Mouse (Mus musculus) embryonic facial prominence, embryonic 12.5 days (tissue): ENCODE data around the gene Tma7. TPM values are rescaled to one million over a fixed set of nuclear protein-coding genes. Genes with fewer than 3 reads are reported as not detected.
A peak's percentile ranks its signal among the peaks of the same experiment; 100 is the strongest.

Experiments used
- ATAC-seq: fragments of 200-750 bp; cut with Nextera tagmentation; 2 replicates; pipeline ENCODE4 v1.8.0; 2017; ENCODE audit not compliant: insufficient number of reproducible peaks, insufficient read depth, low FRiP score, low TSS enrichment
- H3K27ac ChIP-seq: fragments of 300-500 bp; sonication (generic); 2 replicates; pipeline ENCODE4 v1.5.1; 2016; ENCODE audit warnings: mild to moderate bottlenecking
- H3K27me3 ChIP-seq: fragments of 300-500 bp; sonication (generic); 2 replicates; pipeline ENCODE4 v1.6.1; 2016; ENCODE audit warnings: mild to moderate bottlenecking, moderate library complexity
- H3K36me3 ChIP-seq: fragments of 300-500 bp; sonication (generic); 2 replicates; pipeline ENCODE4 v1.6.1; 2016; ENCODE audit warnings: mild to moderate bottlenecking
- H3K4me1 ChIP-seq: fragments of 300-500 bp; sonication (generic); 2 replicates; pipeline ENCODE4 v1.6.1; 2016
- H3K4me2 ChIP-seq: fragments of 300-500 bp; sonication (generic); replicated peaks from 2 replicates; pipeline ENCODE4 v1.6.1; 2016; ENCODE audit warnings: mild to moderate bottlenecking, moderate library complexity
- H3K4me3 ChIP-seq: fragments of 300-500 bp; sonication (generic); 2 replicates; pipeline ENCODE4 v1.5.1; 2016; ENCODE audit warnings: mild to moderate bottlenecking
- H3K9ac ChIP-seq: fragments of 300-500 bp; sonication (generic); 2 replicates; pipeline ENCODE4 v1.6.1; 2016; ENCODE audit warnings: mild to moderate bottlenecking, moderate library complexity
- H3K9me3 ChIP-seq: fragments of 300-500 bp; sonication (generic); 2 replicates; pipeline ENCODE4 v1.6.1; 2016; ENCODE audit warnings: mild to moderate bottlenecking, moderate library complexity
- WGBS: fragments of 180-500 bp; shearing (Covaris S2); methylation state at CpG from one replicate; pipeline ENCODE4 v1.1.7; 2016; 5-methylcytosine and 5-hydroxymethylcytosine counted together
- polyA plus RNA-seq: library from polyadenylated mRNA; unstranded; fragments of >200 nt; fragmentation: Nextera tagmentation; extraction: Ambion mirVana; gene quantifications from 2 replicates; pipeline ENCODE4 v1.2.1, GENCODE M21; 2016

Gene Tma7
- polyA plus RNA-seq, 1 experiment from 2014 or later = 757 TPM

GRCm38 (mm10) chr9:109092799-109093198 is 10.4 kb upstream of the Tma7 start:
- Histone ChIP-seq H3K27me3 (no peaks in the 10 kb centered on the region), H3K36me3 (peaks cover 22% of the 10 kb centered on the region), H3K9me3 (no peaks in the 10 kb centered on the region), H3K9ac (no peak overlapping the region), H3K27ac (no peak overlapping the region), H3K4me3 (no peak overlapping the region), H3K4me2 (no peak overlapping the region), H3K4me1 (peaks cover 33% of the 10 kb centered on the region)
- WGBS = 28% methylated on average over 6 of the region's 6 CpGs
- ATAC-seq = no peak

DNA sequence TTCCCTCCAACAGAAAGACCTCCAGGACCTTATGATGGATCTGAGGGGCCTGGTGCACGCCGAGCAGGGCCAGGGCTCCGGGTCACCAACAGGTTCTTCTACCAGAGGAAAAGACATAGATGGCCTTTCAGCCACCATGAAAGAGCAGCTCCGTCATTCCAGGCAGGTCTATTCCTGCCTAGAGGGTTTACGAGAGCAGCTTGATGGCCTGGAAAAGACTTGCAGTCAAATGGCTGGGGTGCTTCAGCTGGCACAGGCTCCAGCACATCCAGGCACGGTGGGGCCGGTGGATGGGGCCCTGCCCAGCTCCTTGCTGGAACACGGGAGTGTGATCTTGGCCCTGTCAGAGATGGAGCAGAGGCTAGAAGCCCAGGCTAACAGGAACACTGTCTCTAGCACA is 9.4 kb upstream of the Tma7 start:
- Histone ChIP-seq H3K9me3 (no peaks in the 10 kb centered on the region), H3K4me2 (no peak overlapping the region), H3K9ac (no peak overlapping the region), H3K4me3 (no peak overlapping the region), H3K4me1 (peaks cover 23% of the 10 kb centered on the region), H3K27me3 (no peaks in the 10 kb centered on the region), H3K36me3 (peaks cover 22% of the 10 kb centered on the region), H3K27ac (no peak overlapping the region)
- 87% methylated on average over 8 of the region's 8 CpGs for WGBS
- ATAC-seq = no peak

GRCm38 (mm10) chr9:109090446-109090845 is 8.1 kb upstream of the Tma7 start:
- no peak overlapping the region for H3K9ac ChIP-seq
- WGBS = 66% methylated on average over 15 of the region's 15 CpGs
- H3K27ac ChIP-seq = 0 out of 2 replicates have a peak overlapping the region, but pooled peaks have one; percentile 12

GRCm38 (mm10) chr9:109087987-109088386 is 5.6 kb upstream of the Tma7 start:
- no peak overlapping the region for H3K4me2 ChIP-seq
- no peak overlapping the region for H3K27ac ChIP-seq
- WGBS = 7% methylated on average over 5 of the region's 5 CpGs
- H3K9me3 ChIP-seq = no peaks in the 10 kb centered on the region
- peak overlapping the region; percentile 31 for H3K9ac ChIP-seq
- H3K27me3 ChIP-seq = no peaks in the 10 kb centered on the region
- H3K36me3 ChIP-seq = peaks cover 22% of the 10 kb centered on the region
- peaks cover 8% of the 10 kb centered on the region for H3K4me1 ChIP-seq
- ATAC-seq = no peak
- H3K4me3 ChIP-seq = no peak overlapping the region

More at GRCm38 (mm10) chr9:109090446-109090845, 8.1 kb upstream of the Tma7 start:
- peaks cover 20% of the 10 kb centered on the region for H3K4me1 ChIP-seq
- no peak overlapping the region for H3K4me2 ChIP-seq
- no peak for ATAC-seq
- H3K27me3 ChIP-seq = no peaks in the 10 kb centered on the region
- no peak overlapping the region for H3K4me3 ChIP-seq
- no peaks in the 10 kb centered on the region for H3K9me3 ChIP-seq
- peaks cover 22% of the 10 kb centered on the region for H3K36me3 ChIP-seq

GRCm38 (mm10) chr9:109084922-109085321 is 2.5 kb upstream of the Tma7 start:
- no peak for ATAC-seq

GRCm38 (mm10) chr9:109081749-109082123 is 651 bp downstream of the Tma7 start:
- peaks cover 11% of the 10 kb centered on the region for H3K4me1 ChIP-seq
- peak overlapping the region; percentile 80 for H3K4me3 ChIP-seq
- 8% methylated on average over 11 of the region's 11 CpGs for WGBS
- peak overlapping the region; percentile 77 for H3K27ac ChIP-seq
- no peaks in the 10 kb centered on the region for H3K9me3 ChIP-seq
- H3K4me2 ChIP-seq = peak overlapping the region; percentile 70
- H3K36me3 ChIP-seq = peaks cover 26% of the 10 kb centered on the region
- no peaks in the 10 kb centered on the region for H3K27me3 ChIP-seq
- no peak for ATAC-seq
- peak overlapping the region; percentile 73 for H3K9ac ChIP-seq

More at GRCm38 (mm10) chr9:109084922-109085321, 2.5 kb upstream of the Tma7 start:
- 9% methylated on average over 2 of the region's 2 CpGs for WGBS
- Histone ChIP-seq H3K27me3 (no peaks in the 10 kb centered on the region), H3K36me3 (peaks cover 13% of the 10 kb centered on the region), H3K4me2 (no peak overlapping the region), H3K27ac (no peak overlapping the region), H3K9me3 (no peaks in the 10 kb centered on the region), H3K4me3 (no peak overlapping the region), H3K9ac (no peak overlapping the region), H3K4me1 (peaks cover 15% of the 10 kb centered on the region)

- no peak overlapping the region for H3K9ac ChIP-seq
- no peak overlapping the region for H3K27ac ChIP-seq
- H3K4me3 ChIP-seq = no peak overlapping the region
- no peak for ATAC-seq
- peaks cover 26% of the 10 kb centered on the region for H3K36me3 ChIP-seq
- no peaks in the 10 kb centered on the region for H3K9me3 ChIP-seq
- H3K27me3 ChIP-seq = no peaks in the 10 kb centered on the region
- 95% methylated on average over 3 of the region's 3 CpGs for WGBS
- peaks cover 11% of the 10 kb centered on the region for H3K4me1 ChIP-seq
- H3K4me2 ChIP-seq = peak overlapping the region; percentile 70; the same call in 1 of the 2 replicates
Measured at GRCm38 (mm10) chr9:109080516-109080915, 1.9 kb downstream of the Tma7 start.

DNA sequence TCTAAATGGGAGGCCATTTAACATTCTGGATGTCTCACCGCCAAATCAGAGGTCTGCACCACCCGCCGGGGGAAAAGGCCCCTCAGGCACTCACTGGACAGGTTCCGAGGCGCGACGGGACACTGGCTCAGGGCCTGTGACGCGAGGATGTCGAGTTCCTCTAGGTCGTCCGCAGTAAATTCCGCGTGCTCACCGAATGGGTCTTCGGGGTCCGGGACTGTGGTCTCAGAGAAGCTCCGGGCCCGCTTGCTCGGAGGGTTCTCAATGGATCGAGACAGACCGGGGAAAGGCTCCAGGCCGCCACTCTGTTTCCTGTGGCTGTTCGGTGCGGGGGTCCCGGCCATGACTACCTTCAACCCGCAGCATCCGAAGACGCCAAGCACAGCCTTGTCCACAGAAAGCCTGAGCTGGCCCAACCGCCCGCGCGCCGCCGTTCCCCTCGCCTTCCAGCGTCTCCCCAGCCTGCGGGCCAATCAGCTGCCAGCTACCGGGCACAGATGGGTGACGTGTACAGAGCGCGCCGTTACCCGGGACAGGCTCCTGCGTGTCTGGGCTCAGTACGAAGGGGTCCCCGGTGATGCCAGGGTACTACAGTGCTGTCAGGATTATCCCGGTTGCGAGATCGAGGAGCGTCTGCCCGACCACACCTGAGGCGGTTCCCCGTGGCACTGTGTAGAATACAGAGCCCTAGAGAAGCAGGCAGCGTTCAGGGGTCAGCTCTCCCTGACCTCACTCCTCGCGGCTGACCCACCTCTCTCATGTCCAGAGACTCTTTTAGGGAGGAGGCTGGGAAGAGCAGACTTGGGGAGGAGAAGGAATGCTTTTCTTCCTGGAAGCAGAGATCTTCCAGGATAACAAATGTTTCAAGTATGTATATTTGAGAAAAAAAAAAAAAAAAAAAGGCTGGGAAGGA is 8.5 kb downstream of the Tma7 start, which contains the start of gene Atrip:
TSS of gene Atrip (minus strand) at position 464 of the 913 bp plus-strand sequence.
- H3K9ac ChIP-seq = peak within 1 kb of the TSS; percentile 88
- ATAC-seq = peak; percentile 98
- H3K27ac ChIP-seq = peak within 1 kb of the TSS; percentile 77
- H3K4me3 ChIP-seq = peak within 1 kb of the TSS; percentile 87
- WGBS = under 1% methylated on average over 57 of the region's 57 CpGs
- peaks cover 8% of the 10 kb centered on the region for H3K4me1 ChIP-seq
- peaks cover 32% of the 10 kb centered on the region for H3K36me3 ChIP-seq
- H3K9me3 ChIP-seq = no peaks in the 10 kb centered on the region
- H3K4me2 ChIP-seq = peak within 1 kb of the TSS; percentile 91
- H3K27me3 ChIP-seq = no peaks in the 10 kb centered on the region

- H3K4me1 ChIP-seq = peaks cover 7% of the 10 kb centered on the region
- no peaks in the 10 kb centered on the region for H3K27me3 ChIP-seq
- ATAC-seq = no peak
- no peak overlapping the region for H3K4me2 ChIP-seq
- H3K4me3 ChIP-seq = no peak overlapping the region
- no peak overlapping the region for H3K9ac ChIP-seq
- H3K9me3 ChIP-seq = no peaks in the 10 kb centered on the region
- H3K36me3 ChIP-seq = peaks cover 77% of the 10 kb centered on the region
- H3K27ac ChIP-seq = no peak overlapping the region
- WGBS = 93% methylated on average over 3 of the region's 3 CpGs
Measured at GRCm38 (mm10) chr9:109068095-109068735, 14.2 kb downstream of the Tma7 start.

GRCm38 (mm10) chr9:109060898-109061295 is 21.5 kb downstream of the Tma7 start:
- Histone ChIP-seq H3K4me2 (no peak overlapping the region), H3K27me3 (no peaks in the 10 kb centered on the region), H3K27ac (no peak overlapping the region), H3K36me3 (peaks cover 81% of the 10 kb centered on the region), H3K4me1 (peaks cover 10% of the 10 kb centered on the region), H3K9me3 (no peaks in the 10 kb centered on the region), H3K4me3 (no peak overlapping the region), H3K9ac (no peak overlapping the region)
- ATAC-seq = no peak
- WGBS = 94% methylated on average over 5 of the region's 5 CpGs

DNA sequence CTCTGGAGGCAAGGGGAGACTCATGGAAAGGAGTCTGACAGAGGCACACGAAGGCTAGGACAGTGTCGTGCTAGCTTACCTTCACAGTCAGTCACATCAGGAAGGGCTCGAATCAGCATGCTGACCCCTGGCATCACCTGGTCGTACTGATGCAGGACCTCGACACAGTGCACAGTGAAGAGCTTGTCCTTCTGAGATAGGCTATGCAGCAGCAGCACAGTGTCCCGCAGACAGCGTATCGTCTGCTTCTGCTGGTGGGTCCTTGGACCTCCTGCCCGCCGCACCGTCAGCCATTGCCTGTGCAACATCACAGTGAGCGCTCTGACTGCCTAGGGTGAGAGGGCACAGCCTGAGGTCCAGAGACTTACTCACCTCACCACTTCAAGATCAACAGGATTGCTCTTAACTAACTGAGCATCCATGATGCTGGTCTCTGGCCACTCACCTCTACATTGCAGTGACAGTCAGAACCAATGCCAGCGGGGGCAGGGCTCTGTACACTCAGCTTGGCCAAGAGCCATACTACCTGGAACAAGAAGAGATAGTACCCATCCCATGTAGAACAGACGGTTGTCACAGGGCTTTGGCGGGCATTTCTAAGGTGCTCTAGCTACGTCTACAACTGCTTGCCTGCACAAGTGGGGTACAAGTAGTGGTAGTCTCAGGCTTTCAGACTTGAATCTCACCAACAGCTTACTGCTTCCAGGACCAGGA is 22.0 kb downstream of the Tma7 start:
- Histone ChIP-seq H3K4me2 (no peak overlapping the region), H3K27me3 (no peaks in the 10 kb centered on the region), H3K9ac (no peak overlapping the region), H3K27ac (no peak overlapping the region), H3K9me3 (no peaks in the 10 kb centered on the region), H3K4me3 (no peak overlapping the region), H3K36me3 (peaks cover 76% of the 10 kb centered on the region), H3K4me1 (peaks cover 12% of the 10 kb centered on the region)
- ATAC-seq = no peak
- 88% methylated on average over 16 of the region's 16 CpGs for WGBS
